Mouse (Mus musculus) CH12.LX (cell line): ENCODE results near the gene Sgsm3.

ENCODE experiments used
- IRF4 ChIP-seq: IDR thresholded peaks from 2 replicates; pipeline ENCODE4 v1.6.1; 2014; ENCODE audit warnings: low read depth, mild to moderate bottlenecking, inconsistent platforms, low read length, improper control_type of control experiment
- POLR2A ChIP-seq: IDR thresholded peaks from 2 replicates; pipeline ENCODE4 v1.6.1; 2011; ENCODE audit warnings: low read depth, mild to moderate bottlenecking, improper control_type of control experiment, low read length

DNA sequence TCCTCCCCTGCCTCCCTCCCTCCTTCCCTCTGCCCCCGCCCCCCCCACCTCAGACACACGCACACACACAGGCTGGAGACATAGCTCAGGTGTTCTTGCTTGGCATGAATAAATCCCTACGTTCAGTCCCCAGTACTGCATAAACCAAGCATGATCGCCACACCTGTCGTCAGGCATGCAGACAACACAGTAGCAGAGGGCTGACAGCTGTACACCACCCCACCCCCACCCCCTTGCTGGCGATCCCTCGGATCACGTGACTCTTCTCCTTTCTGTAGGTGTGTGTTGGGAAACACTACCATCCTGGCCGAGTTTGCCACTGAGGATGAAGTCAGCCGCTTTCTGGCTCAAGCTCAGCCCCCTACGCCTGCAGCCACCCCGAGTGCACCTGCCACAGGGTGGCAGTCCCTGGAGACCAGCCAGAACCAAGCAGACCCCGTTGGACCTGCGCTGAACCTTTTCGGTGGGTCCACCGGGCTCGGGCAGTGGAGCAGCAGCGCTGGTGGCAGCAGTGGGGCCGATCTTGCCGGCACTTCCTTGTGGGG lies 48.7 kb upstream of the Sgsm3 start:
- TF ChIP-seq POLR2A (no peak), IRF4 (no peak)
